Mouse (Mus musculus) kidney, embryonic 16.5 days (tissue): ENCODE measurements around the gene Dgki. TPM values are rescaled to one million over a fixed set of nuclear protein-coding genes. Genes with fewer than 3 reads are reported as not detected.

Experiments used
- ATAC-seq: fragments of 200-750 bp; cut with Nextera tagmentation; 2 replicates; pipeline ENCODE4 v1.8.0; 2017; ENCODE audit warnings: moderate TSS enrichment; ENCODE audit not compliant: low FRiP score, low TSS enrichment
- H3K27ac ChIP-seq: fragments of 300-500 bp; sonication (generic); 2 replicates; pipeline ENCODE4 v1.5.1; 2014; ENCODE audit warnings: low read length
- H3K27me3 ChIP-seq: fragments of 300-500 bp; sonication (generic); 2 replicates; pipeline ENCODE4 v1.6.1; 2014; ENCODE audit warnings: low read length, control low read depth, mixed read lengths; ENCODE audit not compliant: insufficient read depth
- H3K36me3 ChIP-seq: fragments of 300-500 bp; sonication (generic); 2 replicates; pipeline ENCODE4 v1.6.1; 2014; ENCODE audit warnings: low read length, control low read depth, mixed read lengths; ENCODE audit not compliant: insufficient read depth
- H3K4me1 ChIP-seq: fragments of 300-500 bp; sonication (generic); 2 replicates; pipeline ENCODE4 v1.6.1; 2014; ENCODE audit warnings: low read length, control low read depth, mixed read lengths; ENCODE audit not compliant: insufficient read depth
- H3K4me2 ChIP-seq: fragments of 300-500 bp; sonication (generic); replicated peaks from 2 replicates; pipeline ENCODE4 v1.6.1; 2014; ENCODE audit warnings: low read depth, low read length
- H3K4me3 ChIP-seq: fragments of 300-500 bp; sonication (generic); 2 replicates; pipeline ENCODE4 v1.5.1; 2014; ENCODE audit warnings: mild to moderate bottlenecking, low read length
- H3K9ac ChIP-seq: fragments of 300-500 bp; sonication (generic); replicated peaks from 2 replicates; pipeline ENCODE4 v1.6.1; 2014; ENCODE audit warnings: low read length
- H3K9me3 ChIP-seq: fragments of 300-500 bp; sonication (generic); 2 replicates; pipeline ENCODE4 v1.6.1; 2016; ENCODE audit warnings: low read length, control low read depth
- WGBS: fragments of 180-500 bp; shearing (Covaris S2); extraction: QIAGEN DNeasy Blood & Tissue Kit; methylation state at CpG from one replicate; pipeline ENCODE4 v1.1.7; 2014; 5-methylcytosine and 5-hydroxymethylcytosine counted together
- polyA plus RNA-seq: library from polyadenylated mRNA; unstranded; fragments of >200 nt; fragmentation: Nextera tagmentation; extraction: Ambion mirVana; gene quantifications from 2 replicates; pipeline ENCODE4 v1.2.1, GENCODE M21; 2015

Gene Dgki
- polyA plus RNA-seq, 1 experiment from 2014 or later: 0.74 TPM

DNA sequence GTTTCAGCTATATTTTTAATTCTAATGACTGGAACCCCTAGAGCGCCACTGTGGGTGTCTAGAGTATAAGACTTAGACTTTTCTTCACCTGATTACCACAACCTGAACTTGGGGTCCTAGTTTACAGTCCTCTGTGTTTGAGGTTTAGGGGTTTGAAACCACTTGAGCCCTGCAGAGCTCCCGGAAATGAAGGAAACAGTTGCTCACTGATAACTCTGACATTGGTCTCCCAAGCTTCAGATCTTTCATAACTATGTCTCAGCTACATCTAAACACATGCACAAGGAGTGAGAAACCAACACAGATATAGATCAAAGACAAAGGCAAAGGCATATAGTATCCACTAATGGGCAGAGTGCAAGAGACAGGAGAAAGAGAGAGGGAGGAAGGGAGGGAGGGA is 271.7 kb downstream of the Dgki start:
- no peaks in the 10 kb centered on the region for H3K36me3 ChIP-seq
- no peak overlapping the region for H3K4me2 ChIP-seq
- WGBS: 96% methylated on average over 2 of the region's 2 CpGs
- no peaks in the 10 kb centered on the region for H3K9me3 ChIP-seq
- no peak for ATAC-seq
- H3K9ac ChIP-seq: no peak overlapping the region
- H3K27me3 ChIP-seq: no peaks in the 10 kb centered on the region
- no peak overlapping the region for H3K27ac ChIP-seq
- no peak overlapping the region for H3K4me3 ChIP-seq
- peaks cover 4% of the 10 kb centered on the region; the same call in 1 of the 2 replicates for H3K4me1 ChIP-seq

DNA sequence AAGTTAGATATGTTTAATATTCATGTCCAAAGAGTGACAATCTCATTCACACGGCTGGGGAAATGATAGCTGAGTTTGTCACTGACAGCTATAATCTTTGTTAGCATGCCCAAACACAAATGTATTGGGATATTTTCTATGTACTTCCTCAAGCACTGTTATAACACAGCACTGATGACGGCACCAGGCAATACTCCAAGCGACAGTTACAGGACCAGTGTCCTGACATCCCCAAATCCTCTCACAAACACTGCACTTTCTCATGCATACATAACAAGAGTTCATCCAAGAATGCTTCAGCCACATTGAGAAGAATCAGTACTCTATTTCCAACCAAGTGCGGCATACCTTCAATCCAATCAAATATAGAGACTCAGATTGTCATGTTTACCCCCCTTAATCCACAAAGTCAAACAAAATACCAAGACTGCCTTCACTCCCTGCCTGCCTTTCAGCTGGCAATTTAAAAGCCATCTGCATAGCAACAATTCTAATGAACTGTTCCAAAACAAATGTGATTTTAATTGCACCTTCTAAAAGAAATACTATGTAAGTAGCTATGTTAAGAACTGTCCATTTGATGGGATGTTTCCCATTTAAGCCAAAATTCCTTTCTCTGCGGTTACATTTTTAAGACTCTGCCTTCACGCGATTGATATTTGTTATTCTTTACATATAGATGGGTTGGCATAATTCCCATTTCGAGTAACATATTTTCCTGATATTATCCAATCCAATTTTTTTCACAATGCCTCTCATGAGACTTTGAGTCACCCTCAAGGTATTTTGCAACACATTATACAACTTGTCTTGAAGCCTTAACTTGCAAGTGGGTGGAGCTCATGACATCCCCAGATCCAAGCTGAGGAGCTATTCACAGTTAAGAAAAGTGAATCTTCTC is 273.4 kb downstream of the Dgki start:
- Histone ChIP-seq H3K9ac (no peak overlapping the region), H3K4me2 (no peak overlapping the region), H3K4me3 (no peak overlapping the region), H3K9me3 (no peaks in the 10 kb centered on the region), H3K4me1 (no peaks in the 10 kb centered on the region), H3K36me3 (no peaks in the 10 kb centered on the region), H3K27ac (0 out of 2 replicates have a peak overlapping the region, but pooled peaks have one; percentile 40), H3K27me3 (no peaks in the 10 kb centered on the region)
- 65% methylated on average over 8 of the region's 8 CpGs for WGBS
- no peak for ATAC-seq

DNA sequence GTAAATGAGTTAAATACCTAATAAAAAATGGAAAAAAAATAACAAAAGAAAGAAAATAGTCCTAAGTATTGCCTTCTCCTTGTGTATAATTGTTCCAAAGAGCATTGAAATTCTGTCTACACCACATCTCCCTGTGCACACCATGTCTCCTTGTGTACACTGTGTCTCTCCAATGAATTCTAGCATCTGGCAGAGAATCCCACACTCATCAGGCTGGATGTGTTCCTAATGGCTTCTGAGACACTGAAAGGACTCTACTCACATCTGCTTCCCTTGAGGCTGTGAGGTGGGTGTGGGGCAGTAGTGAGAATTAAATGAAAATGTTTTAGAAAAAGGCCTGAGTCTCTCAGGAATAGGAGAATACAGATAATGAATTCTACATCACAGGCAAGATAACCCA is 283.9 kb downstream of the Dgki start:
- Histone ChIP-seq H3K27me3 (no peaks in the 10 kb centered on the region), H3K4me1 (peaks cover 5% of the 10 kb centered on the region; the same call in 1 of the 2 replicates), H3K36me3 (no peaks in the 10 kb centered on the region), H3K4me3 (no peak overlapping the region), H3K27ac (no peak overlapping the region; the same call in 1 of the 2 replicates), H3K4me2 (no peak overlapping the region), H3K9ac (no peak overlapping the region), H3K9me3 (no peaks in the 10 kb centered on the region)
- ATAC-seq: no peak

DNA sequence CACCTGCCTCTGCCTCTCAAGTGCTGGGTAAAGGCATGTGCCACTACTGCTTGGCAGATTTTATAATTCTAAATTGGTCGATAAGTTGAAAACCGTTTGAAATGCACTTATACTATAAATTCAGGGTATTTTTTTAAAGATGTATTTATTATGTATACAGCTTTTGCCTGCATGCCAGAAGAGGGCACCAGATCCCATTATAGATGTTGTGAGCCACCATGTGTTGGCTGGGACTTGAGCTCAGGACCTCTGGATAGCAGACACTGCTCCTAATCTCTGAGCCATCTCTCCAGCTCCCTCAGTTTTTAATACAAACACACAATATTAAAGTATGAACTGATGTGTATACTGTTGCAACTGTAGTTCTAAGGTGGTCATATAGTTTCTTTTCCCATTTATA is 288.4 kb downstream of the Dgki start:
- H3K9ac ChIP-seq: no peak overlapping the region
- no peaks in the 10 kb centered on the region for H3K9me3 ChIP-seq
- H3K4me2 ChIP-seq: no peak overlapping the region
- H3K4me3 ChIP-seq: no peak overlapping the region
- no peaks in the 10 kb centered on the region for H3K36me3 ChIP-seq
- 87% methylated on average over 2 of the region's 2 CpGs for WGBS
- ATAC-seq: no peak
- H3K27me3 ChIP-seq: no peaks in the 10 kb centered on the region
- H3K27ac ChIP-seq: no peak overlapping the region
- H3K4me1 ChIP-seq: 0 out of 2 replicates have a peak, but pooled peaks cover 4% of the 10 kb centered on the region

DNA sequence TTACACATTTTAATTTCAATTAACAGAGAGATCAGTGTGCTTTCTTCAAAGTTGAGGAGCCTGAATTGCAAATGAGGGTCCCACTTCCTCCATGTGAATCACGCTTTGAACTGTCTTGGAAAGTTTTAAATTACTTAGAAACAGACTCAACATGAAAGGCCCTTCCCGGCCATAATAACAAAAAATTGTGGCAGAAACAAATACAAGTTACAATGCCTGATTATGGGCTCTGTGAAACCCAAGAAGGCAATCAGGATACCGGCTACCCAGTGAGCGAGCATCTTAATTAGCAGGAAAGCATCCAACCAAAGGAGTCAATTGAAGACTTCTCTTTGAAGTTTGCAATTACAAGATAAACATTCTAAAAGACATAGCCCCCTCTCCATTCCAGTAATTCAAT is 292.4 kb downstream of the Dgki start:
- H3K27ac ChIP-seq: no peak overlapping the region
- no peaks in the 10 kb centered on the region for H3K27me3 ChIP-seq
- no peak; the same call in 1 of the 2 replicates for ATAC-seq
- no peaks in the 10 kb centered on the region for H3K9me3 ChIP-seq
- no peak overlapping the region for H3K4me3 ChIP-seq
- no peak overlapping the region for H3K9ac ChIP-seq
- H3K36me3 ChIP-seq: no peaks in the 10 kb centered on the region
- 0 out of 2 replicates have a peak, but pooled peaks cover 6% of the 10 kb centered on the region for H3K4me1 ChIP-seq
- WGBS: 16% methylated on average over 4 of the region's 4 CpGs
- no peak overlapping the region for H3K4me2 ChIP-seq

DNA sequence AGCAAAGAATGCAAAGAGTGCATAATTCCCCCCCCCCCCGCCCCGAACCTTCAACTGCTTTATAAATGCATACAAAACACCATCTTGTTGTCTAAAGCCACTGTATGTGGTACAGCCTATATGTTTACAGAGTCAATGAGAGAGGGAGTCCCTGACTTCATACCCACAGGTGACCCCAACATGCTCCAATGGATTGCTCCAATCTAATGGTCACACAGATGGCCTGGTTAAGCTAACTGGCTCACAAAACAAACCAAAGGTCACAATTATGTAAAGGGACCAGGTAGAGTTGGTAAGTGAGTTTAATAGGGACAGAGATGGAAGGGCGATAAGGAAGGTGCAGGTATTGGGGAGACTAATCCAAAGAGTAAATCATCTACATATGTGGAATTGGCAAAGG is 295.1 kb downstream of the Dgki start:
- WGBS: 88% methylated on average over 3 of the region's 3 CpGs
- Histone ChIP-seq H3K36me3 (no peaks in the 10 kb centered on the region), H3K9me3 (no peaks in the 10 kb centered on the region), H3K27me3 (no peaks in the 10 kb centered on the region), H3K27ac (no peak overlapping the region), H3K4me2 (no peak overlapping the region), H3K4me1 (0 out of 2 replicates have a peak, but pooled peaks cover 6% of the 10 kb centered on the region), H3K4me3 (no peak overlapping the region), H3K9ac (no peak overlapping the region)
- no peak for ATAC-seq

DNA sequence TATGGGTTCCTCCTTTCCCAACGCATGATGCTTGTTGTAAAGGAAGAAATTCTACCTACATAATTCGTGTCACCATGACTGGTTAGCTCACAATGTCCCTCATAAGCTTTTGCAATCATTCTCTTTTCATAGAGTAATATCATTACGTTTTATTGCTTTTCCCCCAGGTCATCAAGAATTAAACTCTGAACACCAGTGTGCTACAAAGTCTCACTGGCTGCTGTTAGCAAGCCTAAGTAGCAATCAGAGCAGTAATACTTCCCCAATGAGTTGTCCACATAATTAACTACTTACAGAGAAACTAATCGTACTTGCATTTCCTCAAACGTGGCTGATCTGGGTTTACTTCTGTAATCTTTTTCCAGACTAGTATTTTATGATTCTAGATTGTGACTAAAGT is 296.7 kb downstream of the Dgki start:
- H3K4me3 ChIP-seq: no peak overlapping the region
- no peaks in the 10 kb centered on the region for H3K9me3 ChIP-seq
- H3K4me1 ChIP-seq: 0 out of 2 replicates have a peak, but pooled peaks cover 6% of the 10 kb centered on the region
- H3K27me3 ChIP-seq: no peaks in the 10 kb centered on the region
- H3K4me2 ChIP-seq: no peak overlapping the region
- WGBS: 69% methylated on average over 5 of the region's 5 CpGs
- H3K36me3 ChIP-seq: no peaks in the 10 kb centered on the region
- no peak for ATAC-seq
- no peak overlapping the region for H3K9ac ChIP-seq
- H3K27ac ChIP-seq: no peak overlapping the region

DNA sequence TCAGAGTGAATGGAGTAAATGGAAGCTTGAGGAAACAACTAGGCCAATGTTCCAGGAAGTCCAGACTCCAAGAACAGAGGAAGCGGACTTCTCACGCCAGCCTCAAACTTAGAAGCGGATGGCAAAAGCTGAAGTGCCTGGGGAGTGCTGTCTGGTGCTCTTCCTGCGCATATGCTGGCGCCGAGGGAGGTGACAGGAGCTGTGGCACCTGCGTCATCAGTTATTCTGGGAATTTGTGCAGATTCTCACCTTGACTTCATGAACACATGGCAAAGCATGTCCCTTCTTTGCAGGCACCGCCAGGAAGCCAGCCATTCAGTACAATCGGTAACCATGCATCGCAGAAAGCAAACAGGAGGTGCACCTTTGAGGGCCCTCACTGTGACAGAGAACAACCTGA is 301.0 kb downstream of the Dgki start:
- Histone ChIP-seq H3K27me3 (no peaks in the 10 kb centered on the region), H3K4me2 (no peak overlapping the region), H3K9me3 (no peaks in the 10 kb centered on the region), H3K4me1 (no peaks in the 10 kb centered on the region), H3K36me3 (no peaks in the 10 kb centered on the region), H3K9ac (no peak overlapping the region), H3K4me3 (no peak overlapping the region), H3K27ac (no peak overlapping the region)
- 85% methylated on average over 10 of the region's 10 CpGs for WGBS
- ATAC-seq: no peak

DNA sequence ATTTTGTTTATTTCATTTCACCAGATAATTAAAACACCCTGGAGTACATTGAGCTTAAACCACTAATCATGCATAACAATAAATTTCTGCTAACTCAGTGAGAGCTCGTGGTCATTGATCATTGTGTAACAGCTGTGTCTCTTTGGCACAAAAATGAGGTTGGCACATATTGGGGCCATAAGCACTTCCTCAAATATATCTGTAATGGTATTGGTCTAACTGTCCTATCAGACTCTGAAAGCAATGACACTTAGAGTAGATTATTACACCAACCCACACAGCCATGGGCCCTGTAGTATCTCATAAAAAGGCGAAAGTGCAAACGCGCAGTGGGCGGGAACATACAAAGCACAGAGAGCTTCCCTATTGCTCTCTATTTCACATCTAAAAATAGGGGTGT is 305.7 kb downstream of the Dgki start:
- WGBS: 90% methylated on average over 5 of the region's 5 CpGs
- H3K9ac ChIP-seq: no peak overlapping the region
- no peak overlapping the region for H3K4me2 ChIP-seq
- no peaks in the 10 kb centered on the region for H3K4me1 ChIP-seq
- H3K27me3 ChIP-seq: no peaks in the 10 kb centered on the region
- no peak for ATAC-seq
- H3K36me3 ChIP-seq: no peaks in the 10 kb centered on the region
- H3K27ac ChIP-seq: no peak overlapping the region
- H3K9me3 ChIP-seq: no peaks in the 10 kb centered on the region
- no peak overlapping the region for H3K4me3 ChIP-seq

DNA sequence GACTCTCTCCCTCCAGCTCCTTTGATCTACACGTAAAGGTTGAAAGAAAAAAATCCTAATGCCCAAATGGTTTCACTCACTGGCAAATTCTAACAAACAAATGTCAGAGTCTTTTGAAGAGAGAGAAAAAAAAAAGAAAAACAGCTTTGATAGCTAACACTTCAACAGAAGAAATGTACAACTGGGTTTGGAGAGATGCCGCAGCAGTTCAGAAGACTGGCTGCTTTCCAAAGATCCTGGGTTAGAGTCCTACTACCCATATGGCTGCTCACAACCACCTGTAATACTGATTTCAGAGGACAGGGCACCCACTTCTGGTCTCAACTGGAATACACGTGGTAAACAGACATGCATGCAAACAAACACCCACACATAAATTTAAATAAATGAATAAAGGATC is 309.8 kb downstream of the Dgki start:
- Histone ChIP-seq H3K4me2 (no peak overlapping the region), H3K27ac (no peak overlapping the region), H3K36me3 (no peaks in the 10 kb centered on the region), H3K9me3 (no peaks in the 10 kb centered on the region), H3K4me1 (no peaks in the 10 kb centered on the region), H3K4me3 (no peak overlapping the region), H3K9ac (no peak overlapping the region), H3K27me3 (no peaks in the 10 kb centered on the region)
- ATAC-seq: no peak
- WGBS: 49% methylated on average over 3 of the region's 3 CpGs
